Mouse (Mus musculus): Measurements from ENCODE around the gene Mroh2a. TPM values are rescaled to one million over a fixed set of nuclear protein-coding genes. Genes with fewer than 3 reads are reported as not detected.
"Not testable (repeated sequence)": the region's sequence is repeated elsewhere in the genome, so short reads cannot be mapped to it uniquely, and the experiment has no call there.

Gene Mroh2a
- polyA plus RNA-seq, 1 experiment, result not detected

GRCm38 (mm10) chr1:88217576-88217975, 9.2 kb upstream of the Mroh2a start:
- H3K4me3 ChIP-seq (ENCODE audit: insufficient read depth, low read length), result no peak overlapping the region
- no peak overlapping the region for H3K27ac ChIP-seq (ENCODE audit: insufficient read depth, low read length)
- no peaks in the 10 kb centered on the region for H3K4me1 ChIP-seq (ENCODE audit: control insufficient read depth, insufficient read depth, low read length)
- TF ChIP-seq CTCF (IDR thresholded peaks at IDR 0.05; ENCODE audit: extremely low read depth, insufficient read depth, low read length) (no peak), POLR2A (IDR thresholded peaks at IDR 0.05; ENCODE audit: extremely low read depth, insufficient read depth, low read length) (no peak)

GRCm38 (mm10) chr1:88218051-88218450, 8.7 kb upstream of the Mroh2a start:
- Histone ChIP-seq H3K4me1 (ENCODE audit: control insufficient read depth, insufficient read depth, low read length) (no peaks in the 10 kb centered on the region), H3K4me3 (ENCODE audit: insufficient read depth, low read length) (no peak overlapping the region), H3K27ac (ENCODE audit: insufficient read depth, low read length) (no peak overlapping the region)
- no peak for TF ChIP-seq CTCF (IDR thresholded peaks at IDR 0.05; ENCODE audit: extremely low read depth, insufficient read depth, low read length)
- TF ChIP-seq POLR2A (IDR thresholded peaks at IDR 0.05; ENCODE audit: extremely low read depth, insufficient read depth, low read length), result no peak

- TF ChIP-seq POLR2A (IDR thresholded peaks at IDR 0.05; ENCODE audit: extremely low read depth, insufficient read depth, low read length) (no peak), CTCF (IDR thresholded peaks at IDR 0.05; ENCODE audit: extremely low read depth, insufficient read depth, low read length) (no peak)
- Histone ChIP-seq H3K4me3 (ENCODE audit: insufficient read depth, low read length) (no peak overlapping the region), H3K4me1 (ENCODE audit: control insufficient read depth, insufficient read depth, low read length) (no peaks in the 10 kb centered on the region), H3K27ac (ENCODE audit: insufficient read depth, low read length) (no peak overlapping the region)
Observed at GRCm38 (mm10) chr1:88218591-88218990, 8.2 kb upstream of the Mroh2a start.

- no peak overlapping the region for H3K4me3 ChIP-seq (ENCODE audit: insufficient read depth, low read length)
- no peak overlapping the region for H3K27ac ChIP-seq (ENCODE audit: insufficient read depth, low read length)
- TF ChIP-seq POLR2A (IDR thresholded peaks at IDR 0.05; ENCODE audit: extremely low read depth, insufficient read depth, low read length) (no peak), CTCF (IDR thresholded peaks at IDR 0.05; ENCODE audit: extremely low read depth, insufficient read depth, low read length) (no peak)
- H3K4me1 ChIP-seq (ENCODE audit: control insufficient read depth, insufficient read depth, low read length), result no peaks in the 10 kb centered on the region
Observed at GRCm38 (mm10) chr1:88219054-88219453, 7.7 kb upstream of the Mroh2a start.

- H3K27ac ChIP-seq (ENCODE audit: insufficient read depth, low read length), result no peak overlapping the region
- TF ChIP-seq CTCF (IDR thresholded peaks at IDR 0.05; ENCODE audit: extremely low read depth, insufficient read depth, low read length), result no peak
- TF ChIP-seq POLR2A (IDR thresholded peaks at IDR 0.05; ENCODE audit: extremely low read depth, insufficient read depth, low read length), result no peak
- H3K4me3 ChIP-seq (ENCODE audit: insufficient read depth, low read length), result no peak overlapping the region
- H3K4me1 ChIP-seq (ENCODE audit: control insufficient read depth, insufficient read depth, low read length), result no peaks in the 10 kb centered on the region
Observed at GRCm38 (mm10) chr1:88220336-88220735, 6.5 kb upstream of the Mroh2a start.

GRCm38 (mm10) chr1:88222216-88222615, 4.6 kb upstream of the Mroh2a start:
- TF ChIP-seq CTCF (IDR thresholded peaks at IDR 0.05; ENCODE audit: extremely low read depth, insufficient read depth, low read length) (no peak), POLR2A (IDR thresholded peaks at IDR 0.05; ENCODE audit: extremely low read depth, insufficient read depth, low read length) (no peak)
- no peaks in the 10 kb centered on the region for H3K4me1 ChIP-seq (ENCODE audit: control insufficient read depth, insufficient read depth, low read length)
- no peak overlapping the region for H3K4me3 ChIP-seq (ENCODE audit: insufficient read depth, low read length)
- no peak overlapping the region for H3K27ac ChIP-seq (ENCODE audit: insufficient read depth, low read length)

- H3K4me3 ChIP-seq (ENCODE audit: insufficient read depth, low read length); H3K4me1 ChIP-seq (ENCODE audit: control insufficient read depth, insufficient read depth, low read length); H3K27ac ChIP-seq (ENCODE audit: insufficient read depth, low read length): not testable (repeated sequence)
Observed at GRCm38 (mm10) chr1:88223011-88223515, 3.7 kb upstream of the Mroh2a start.

GRCm38 (mm10) chr1:88223591-88223990, 3.2 kb upstream of the Mroh2a start:
- no peak for TF ChIP-seq CTCF (IDR thresholded peaks at IDR 0.05; ENCODE audit: extremely low read depth, insufficient read depth, low read length)
- TF ChIP-seq POLR2A (IDR thresholded peaks at IDR 0.05; ENCODE audit: extremely low read depth, insufficient read depth, low read length), result no peak
- Histone ChIP-seq H3K27ac (ENCODE audit: insufficient read depth, low read length) (no peak overlapping the region), H3K4me1 (ENCODE audit: control insufficient read depth, insufficient read depth, low read length) (no peaks in the 10 kb centered on the region), H3K4me3 (ENCODE audit: insufficient read depth, low read length) (no peak overlapping the region)

- no peak overlapping the region for H3K27ac ChIP-seq (ENCODE audit: insufficient read depth, low read length)
- no peak overlapping the region for H3K4me3 ChIP-seq (ENCODE audit: insufficient read depth, low read length)
- TF ChIP-seq CTCF (IDR thresholded peaks at IDR 0.05; ENCODE audit: extremely low read depth, insufficient read depth, low read length) (no peak), POLR2A (IDR thresholded peaks at IDR 0.05; ENCODE audit: extremely low read depth, insufficient read depth, low read length) (no peak)
- no peaks in the 10 kb centered on the region for H3K4me1 ChIP-seq (ENCODE audit: control insufficient read depth, insufficient read depth, low read length)
Observed at GRCm38 (mm10) chr1:88224029-88224776, 2.6 kb upstream of the Mroh2a start.

GRCm38 (mm10) chr1:88225301-88225700, 1.5 kb upstream of the Mroh2a start:
- H3K4me1 ChIP-seq (ENCODE audit: control insufficient read depth, insufficient read depth, low read length); H3K27ac ChIP-seq (ENCODE audit: insufficient read depth, low read length); H3K4me3 ChIP-seq (ENCODE audit: insufficient read depth, low read length): not testable (repeated sequence)

All from cortical plate, adult 2 months (tissue).